Mouse (Mus musculus) kidney, postnatal 10 days (tissue): Measurements from ENCODE around the gene Fgfr4.

ENCODE experiments used
- DNase-seq: peaks from one replicate; pipeline ENCODE4 v3.0.0; 2021; ENCODE audit warnings: mixed read lengths

The Fgfr4 gene

DNA sequence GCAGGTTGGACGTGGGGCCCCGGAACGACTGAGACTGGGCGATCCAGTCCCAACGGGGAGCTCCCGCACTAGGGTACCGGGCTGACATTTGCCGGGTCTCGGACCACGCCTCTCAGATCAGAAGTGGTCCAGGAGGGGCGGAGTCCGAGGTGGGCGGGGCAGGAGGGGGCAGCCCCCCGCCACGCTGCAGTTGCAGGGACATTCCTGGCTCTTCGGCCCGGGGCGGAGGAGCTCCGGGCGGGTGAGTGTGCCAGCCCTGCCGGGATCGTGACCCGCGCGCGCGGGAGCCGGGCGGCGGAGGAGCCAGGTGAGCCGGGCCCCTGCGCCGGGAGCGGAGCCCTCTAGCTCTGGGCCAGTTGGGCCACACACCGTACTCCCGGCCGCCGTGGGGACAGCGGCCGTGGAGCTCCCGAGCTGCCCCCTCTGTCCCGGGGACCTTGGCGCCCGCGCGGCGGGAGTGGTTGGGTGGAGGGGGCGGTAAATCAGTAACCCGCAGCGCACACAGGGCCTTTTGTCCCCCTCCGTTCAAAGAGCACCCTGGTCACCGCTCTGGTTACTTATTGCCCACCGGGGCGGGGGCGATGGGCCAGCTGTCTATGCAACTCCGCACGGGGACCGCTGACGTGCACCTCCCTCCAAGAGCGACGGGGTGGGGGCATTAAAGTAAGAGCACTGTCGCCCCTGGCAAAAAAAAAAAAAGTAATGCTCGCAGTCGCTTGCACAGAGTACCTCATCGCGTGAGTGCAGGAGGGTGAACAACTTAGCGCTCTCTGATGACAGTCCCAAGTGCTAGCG, at the start of gene Fgfr4:
Gene Fgfr4 (plus strand): TSS at position 20 of the 795 bp plus-strand sequence.
- peak; percentile 86 for DNase-seq

DNA sequence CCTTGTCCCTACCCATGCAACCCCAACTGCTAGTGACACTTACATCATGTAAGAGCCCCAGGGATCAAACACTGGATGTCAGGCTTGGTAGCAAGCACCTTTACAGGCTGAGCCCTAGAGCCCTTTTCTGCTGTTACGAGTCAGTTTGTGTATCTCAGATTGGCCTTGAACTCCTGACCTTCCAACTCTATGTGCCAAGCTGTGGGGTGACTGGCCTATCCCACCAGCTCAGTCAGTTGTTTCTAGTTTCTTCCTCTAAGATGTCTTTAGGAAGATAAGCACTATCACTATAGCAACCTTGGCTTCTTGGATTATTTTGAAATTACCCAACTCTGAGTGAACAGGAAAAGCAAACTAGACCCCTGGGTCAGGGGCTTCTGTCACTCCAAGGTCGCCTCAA, 49.1 kb upstream of the Fgfr4 start:
- no peak for DNase-seq

DNA sequence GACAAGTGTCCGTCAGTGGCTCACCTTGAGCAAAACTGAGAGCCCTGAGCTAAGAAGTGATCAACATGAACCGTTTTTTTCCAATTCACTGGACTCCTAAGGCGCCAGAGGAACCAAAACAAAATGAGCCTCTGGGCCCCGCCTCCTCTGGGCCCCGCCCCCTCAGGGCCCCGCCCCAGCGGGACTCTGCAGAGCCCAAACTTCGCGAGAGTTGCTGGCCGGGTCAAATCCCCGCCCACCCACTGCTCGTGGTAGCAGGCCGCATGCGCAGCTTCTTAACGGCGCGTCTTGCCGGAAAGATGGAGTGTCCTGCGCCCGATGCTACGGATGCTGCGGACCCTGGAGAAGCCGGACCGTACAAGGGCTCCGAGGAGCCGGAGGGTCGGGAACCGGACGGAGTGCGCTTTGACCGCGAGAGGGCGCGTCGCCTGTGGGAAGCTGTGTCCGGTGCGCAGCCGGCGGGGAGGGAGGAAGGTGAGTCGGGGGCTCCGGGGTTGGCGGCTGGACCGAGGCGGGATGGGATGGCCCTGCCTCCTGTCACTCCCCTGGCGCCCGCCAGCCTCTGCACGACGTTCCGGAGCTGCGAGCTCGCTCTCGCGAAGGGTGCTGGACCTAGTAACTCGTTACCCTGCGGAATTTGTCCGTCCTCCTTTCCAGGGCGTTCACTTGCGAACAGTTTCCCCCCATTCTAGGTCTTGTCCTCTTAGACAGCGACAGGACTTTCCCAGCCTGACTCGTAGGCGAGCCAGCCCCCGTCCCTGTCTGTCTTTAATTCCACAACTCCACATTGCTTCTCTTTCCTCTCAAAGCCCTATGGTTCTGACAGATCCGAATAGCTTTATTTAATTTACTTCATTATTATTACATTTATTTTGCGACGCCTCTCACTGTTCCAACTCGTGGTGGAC, 47.1 kb upstream of the Fgfr4 start, which contains the start of gene Zfp346:
Gene Zfp346 (plus strand): TSS at position 267 of the 908 bp plus-strand sequence.
- peak; percentile 99 for DNase-seq

DNA sequence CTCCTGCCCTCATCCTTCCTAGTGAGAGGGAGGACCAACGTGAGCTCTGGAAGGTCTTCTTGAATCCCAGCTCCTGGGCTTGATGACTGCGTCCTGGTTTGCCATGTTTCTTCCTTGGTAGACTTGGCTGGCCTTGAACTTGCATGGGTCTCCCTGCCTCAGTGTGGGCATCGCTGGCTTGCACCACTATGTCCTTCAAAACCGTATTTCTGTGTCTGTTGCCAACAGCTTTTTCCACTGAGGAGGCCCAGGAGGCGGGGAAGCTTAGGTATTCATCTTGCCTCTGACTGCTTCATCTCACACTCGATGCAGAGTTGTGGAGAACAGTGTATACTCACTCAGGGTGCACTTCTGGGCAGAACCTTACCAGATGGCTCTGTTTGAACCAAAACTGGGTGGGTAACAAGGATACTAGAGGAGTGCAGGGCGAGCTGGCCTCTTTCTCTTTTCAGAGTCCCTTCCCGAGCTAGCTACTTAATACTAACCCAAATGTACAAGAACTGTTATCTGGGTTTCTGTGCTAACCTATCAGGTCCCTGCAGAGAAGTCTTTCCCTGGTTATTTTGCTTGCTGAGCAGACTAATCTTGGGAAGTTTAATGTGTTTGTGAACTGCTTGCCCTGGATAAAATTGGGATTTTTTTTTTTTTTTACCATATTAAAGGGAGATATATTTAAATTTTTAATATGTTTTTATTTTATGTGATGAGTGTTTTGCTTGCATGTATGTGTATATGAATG, 46.3 kb upstream of the Fgfr4 start:
- DNase-seq: peak; percentile 10

GRCm38 (mm10) chr13:55107116-55107515, 45.3 kb upstream of the Fgfr4 start:
- no peak for DNase-seq

GRCm38 (mm10) chr13:55107694-55108093, 44.7 kb upstream of the Fgfr4 start:
- no peak for DNase-seq

DNA sequence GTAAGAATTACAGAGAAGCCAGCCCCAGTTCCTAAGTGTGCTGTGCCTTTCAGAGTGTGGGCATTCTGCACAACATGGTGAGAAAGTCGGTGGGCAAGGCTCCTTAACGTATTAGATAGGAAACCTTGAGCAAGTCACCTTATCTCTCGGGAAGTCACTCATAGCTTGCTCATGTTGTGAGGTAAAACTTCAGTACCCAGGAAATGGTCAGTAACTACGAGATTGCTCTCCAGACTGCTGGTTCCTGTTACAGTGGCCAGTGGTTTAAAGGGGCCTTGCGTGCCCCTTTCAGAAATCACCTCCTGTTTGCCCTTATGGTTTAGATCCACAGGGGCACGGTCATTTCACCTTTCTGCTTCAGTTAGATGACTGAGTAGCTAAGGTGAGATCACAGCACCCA, 38.1 kb upstream of the Fgfr4 start:
- DNase-seq: no peak

GRCm38 (mm10) chr13:55124903-55125302, 27.5 kb upstream of the Fgfr4 start:
- no peak for DNase-seq

DNA sequence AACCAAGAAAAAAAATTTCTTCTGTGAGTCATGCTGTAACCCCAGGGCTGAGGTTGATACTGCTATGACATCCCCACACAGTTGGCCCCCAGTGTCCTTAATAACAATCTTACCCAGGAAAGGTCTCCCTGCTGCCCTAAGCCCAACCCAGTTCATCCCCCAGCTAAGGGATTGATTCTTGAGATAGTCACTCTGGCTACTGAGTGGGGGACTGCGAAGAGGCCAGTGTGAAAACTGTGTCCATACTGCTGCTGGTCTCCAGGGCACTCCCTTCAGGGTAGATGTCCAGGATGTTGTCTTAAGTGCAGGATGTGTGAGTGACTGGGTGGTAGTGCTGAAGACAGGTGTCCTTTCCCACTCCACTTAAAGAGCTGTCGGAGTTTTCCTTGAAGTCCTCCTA, 19.0 kb upstream of the Fgfr4 start, which contains the start of gene Gm17617:
Gene Gm17617 (minus strand): TSS at position 101 of the 400 bp plus-strand sequence.
- DNase-seq: no peak

DNA sequence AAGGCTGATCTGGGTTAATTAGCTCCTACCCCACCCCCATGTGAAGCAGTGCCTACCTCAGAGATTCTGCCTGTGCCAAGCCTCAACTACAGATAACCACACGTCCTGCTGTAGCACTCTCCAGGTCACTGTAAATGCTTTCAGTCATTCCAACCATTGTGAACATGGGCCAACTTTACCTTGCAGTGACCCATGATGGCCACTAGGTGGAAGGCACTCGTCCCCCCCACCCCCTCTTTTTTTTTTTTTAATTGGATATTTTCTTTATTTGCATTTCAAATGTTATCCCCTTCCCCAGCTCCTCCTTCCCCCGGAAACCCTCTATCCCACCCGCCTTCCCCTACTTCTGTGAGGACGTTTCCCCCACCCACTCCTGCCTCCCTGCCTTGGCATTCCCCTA, 17.1 kb upstream of the Fgfr4 start:
- no peak for DNase-seq

DNA sequence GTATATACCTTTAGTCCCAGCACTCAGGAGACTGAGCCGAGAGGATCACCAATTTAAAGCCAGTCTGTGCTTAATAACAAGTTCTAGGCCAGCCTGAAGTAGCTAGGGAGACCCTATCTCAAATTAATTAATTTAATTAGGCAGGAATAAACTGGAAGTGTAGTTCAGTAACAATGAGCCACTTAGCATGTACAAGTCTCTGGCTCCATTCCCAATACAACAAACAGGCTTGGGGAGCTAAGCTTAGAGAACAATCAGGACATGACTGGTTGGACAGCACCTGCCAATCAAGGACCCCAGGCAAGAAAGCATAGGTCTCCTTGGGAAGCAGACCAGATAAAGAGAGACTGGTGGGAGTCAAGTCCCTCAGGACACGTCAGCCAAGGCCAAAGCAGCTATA, 12.2 kb upstream of the Fgfr4 start:
- DNase-seq: no peak

DNA sequence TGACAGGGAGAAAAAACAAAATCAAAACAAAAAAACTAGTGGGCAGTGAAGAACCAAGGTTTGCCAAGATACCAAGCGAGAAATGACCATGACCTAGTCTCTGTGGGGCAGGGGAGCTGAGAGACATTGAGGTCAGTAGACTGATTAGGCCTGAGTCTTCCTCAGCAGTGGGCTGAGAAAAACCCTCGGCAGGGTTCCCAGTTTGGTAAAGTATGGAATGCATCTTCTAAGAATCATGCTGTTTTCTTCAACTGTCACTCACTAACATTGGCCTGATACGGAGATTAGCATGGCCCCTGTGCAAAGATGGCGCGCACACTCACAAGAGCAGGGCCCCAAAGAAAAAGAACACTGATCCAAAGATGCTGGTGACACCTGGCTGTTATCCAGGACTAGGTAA, 1.5 kb downstream of the Fgfr4 start:
- no peak for DNase-seq

DNA sequence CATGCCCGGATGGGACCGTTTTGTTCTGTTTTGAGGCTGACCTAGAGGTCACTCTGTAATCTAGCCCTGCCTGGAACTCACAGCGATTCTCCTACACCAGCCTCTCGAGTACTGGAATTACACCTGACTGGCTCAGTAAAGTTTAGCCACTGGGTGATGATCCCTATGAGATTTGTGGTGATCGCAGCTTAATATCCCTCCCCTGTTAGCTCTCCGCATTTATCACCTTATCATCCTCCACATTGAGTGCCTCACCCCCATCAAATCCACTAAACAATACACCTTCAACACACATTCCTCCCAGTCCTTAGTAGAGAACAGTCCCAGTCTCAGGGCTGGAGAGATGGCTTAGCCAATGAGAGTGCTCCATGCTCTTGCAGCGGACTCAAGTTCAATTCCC, 9.9 kb downstream of the Fgfr4 start:
- no peak for DNase-seq

GRCm38 (mm10) chr13:55163553-55163952, 11.1 kb downstream of the Fgfr4 start:
- peak; percentile 86 for DNase-seq

DNA sequence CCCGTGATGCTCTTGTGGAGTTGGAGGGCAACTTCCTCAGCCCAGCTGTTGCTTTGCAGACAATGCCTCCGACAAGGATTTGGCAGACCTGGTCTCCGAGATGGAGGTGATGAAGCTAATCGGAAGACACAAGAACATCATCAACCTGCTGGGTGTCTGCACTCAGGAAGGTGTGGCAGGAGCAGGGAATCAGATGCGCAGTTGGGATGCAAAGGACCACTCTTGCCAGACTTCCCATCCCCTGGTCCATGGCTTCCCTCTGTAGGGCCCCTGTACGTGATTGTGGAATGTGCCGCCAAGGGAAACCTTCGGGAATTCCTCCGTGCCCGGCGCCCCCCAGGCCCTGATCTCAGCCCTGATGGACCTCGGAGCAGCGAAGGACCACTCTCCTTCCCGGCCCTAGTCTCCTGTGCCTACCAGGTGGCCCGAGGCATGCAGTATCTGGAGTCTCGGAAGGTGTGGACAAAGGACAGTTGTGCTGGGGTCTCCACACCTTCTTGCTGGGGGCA, 13.4 kb downstream of the Fgfr4 start:
- no peak for DNase-seq

DNA sequence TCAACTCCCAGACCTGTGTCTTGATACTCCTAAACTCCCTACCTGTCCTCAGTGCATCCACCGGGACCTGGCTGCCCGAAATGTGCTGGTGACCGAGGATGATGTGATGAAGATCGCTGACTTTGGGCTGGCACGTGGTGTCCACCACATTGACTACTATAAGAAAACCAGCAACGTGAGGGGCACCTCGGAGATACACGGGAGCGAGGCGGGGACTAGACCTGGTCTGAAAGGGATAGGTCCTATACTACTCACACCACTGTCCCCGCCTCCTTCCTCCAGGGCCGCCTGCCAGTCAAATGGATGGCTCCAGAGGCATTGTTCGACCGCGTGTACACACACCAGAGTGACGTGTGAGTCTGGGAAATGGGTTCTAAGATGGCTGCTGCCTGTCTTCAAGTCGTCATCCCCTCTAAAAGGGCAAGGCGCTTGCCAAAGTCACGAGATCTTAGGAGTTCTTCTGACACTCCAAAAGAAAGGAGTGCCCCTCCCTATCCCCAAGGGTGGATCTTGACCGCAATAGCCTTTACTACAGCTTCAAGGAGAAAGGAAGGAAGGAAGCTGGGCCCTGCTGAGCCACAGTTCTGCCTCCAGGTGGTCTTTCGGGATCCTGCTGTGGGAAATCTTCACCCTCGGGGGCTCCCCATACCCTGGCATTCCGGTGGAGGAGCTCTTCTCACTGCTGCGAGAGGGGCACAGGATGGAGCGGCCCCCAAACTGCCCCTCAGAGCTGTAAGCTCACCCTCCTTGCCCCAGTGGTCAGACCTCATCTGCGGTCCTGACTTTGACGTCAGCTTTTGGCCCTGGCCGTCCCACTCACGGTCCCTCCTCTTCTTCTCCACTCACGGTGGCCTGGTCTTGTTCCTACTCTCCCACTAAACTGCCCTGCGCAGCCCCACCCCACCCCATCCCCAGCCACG, 14.6 kb downstream of the Fgfr4 start:
- no peak for DNase-seq

- peak; percentile 57 for DNase-seq
These were observed 15.4 kb downstream of the Fgfr4 start for GRCm38 (mm10) chr13:55167798-55168197.

DNA sequence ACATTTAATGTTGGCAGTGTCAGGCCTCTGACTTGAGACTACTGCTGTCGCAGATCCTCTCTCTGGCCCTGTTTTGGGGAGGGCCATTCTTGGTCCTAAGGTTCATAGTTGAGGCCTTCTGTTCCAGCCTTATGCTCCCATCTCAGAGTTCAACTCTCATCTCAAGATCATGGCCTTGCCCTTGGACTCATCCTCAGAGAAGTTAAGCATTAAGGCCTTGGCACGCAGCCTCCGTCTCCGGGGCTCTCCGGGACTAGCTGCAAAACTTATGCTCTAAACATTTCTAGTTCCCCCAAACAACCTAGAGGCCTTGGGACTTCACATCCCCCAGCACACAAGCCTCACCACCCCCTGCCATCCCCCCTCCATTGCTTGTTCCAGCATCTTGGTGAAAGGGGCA, 15.8 kb downstream of the Fgfr4 start:
- peak; percentile 62 for DNase-seq

DNA sequence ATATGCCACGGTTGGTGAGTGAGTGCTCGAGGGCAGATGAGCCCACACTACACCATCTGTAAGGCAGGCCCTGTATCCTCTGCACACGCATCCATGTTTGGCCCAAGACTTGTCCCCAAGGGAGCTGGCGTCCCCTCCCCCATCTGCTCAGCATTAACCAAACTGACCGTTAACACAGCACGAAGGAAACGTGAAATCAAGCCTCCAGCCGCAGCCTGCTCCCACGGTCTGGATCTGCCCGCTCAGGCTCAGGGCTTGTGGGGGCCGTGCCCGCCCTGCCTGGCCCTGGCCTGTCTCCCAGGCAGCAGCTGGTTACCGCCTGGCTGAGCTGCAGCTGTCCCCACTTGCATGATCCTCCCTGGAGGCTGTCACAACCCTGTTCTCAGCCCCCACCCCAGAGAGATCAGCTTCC, 16.5 kb downstream of the Fgfr4 start:
- DNase-seq: peak; percentile 86

DNA sequence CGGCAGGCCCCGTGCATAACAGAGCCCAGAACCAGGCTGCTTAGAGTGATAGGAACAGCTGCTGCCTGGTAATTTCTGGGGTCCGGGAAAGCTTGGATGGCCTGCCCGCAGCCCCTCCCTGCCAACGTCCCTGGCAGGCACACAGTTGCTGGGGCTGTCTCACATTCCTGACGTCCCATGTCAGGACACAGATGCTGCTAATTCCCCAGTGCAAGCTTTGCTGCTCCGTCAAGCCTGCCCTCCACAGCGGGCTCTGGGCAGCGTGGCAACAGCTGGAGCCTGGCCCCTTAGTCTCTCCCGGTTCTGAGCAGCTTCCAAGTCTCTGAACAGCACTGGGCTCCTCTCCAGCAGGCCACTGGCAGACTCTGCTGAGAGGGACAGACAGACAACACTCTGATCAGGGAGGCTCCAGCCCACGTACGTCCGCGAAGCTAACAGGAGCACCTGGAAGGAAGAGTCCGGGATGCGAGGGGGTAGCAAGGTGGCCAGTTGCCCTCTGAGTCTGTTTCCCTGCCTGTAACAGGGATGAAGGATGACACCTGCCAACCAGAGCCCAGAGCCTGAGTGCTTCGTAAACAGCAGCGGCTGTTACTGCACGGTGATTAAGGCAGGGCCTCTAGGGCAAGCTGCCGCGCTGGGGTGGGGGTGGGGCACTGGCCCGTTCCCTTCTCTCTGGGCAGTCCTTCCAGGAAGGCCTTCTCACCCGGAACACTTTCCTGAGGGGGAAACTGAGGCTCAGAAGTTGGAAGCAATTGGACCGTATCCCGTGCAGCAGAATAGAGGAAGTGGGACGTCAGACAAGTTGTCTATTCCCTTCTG, 19.3 kb downstream of the Fgfr4 start:
- DNase-seq: peak; percentile 70

DNA sequence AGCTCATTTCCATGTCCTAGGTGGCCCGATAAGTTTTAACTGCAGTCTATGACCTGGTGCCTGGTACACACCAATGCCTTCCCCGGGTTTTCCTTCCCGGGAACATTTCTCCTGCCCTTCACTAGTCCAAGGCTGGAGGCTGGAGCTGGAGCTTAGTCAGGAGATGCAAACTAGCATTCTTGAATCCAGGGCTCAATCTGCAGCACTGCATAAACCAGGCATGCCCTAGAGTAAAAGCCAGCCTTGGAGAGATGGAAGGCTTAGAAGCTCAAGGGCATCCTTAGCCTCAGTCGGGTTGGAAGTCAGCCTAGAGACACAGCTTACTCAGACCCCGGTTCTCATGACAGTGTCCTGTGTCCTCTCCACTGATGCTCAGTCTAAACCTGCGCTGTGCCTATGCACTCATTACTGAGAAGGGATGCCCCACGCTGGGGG, 19.9 kb downstream of the Fgfr4 start:
- DNase-seq: no peak
